Mouse (Mus musculus): ENCODE data around the gene Arpin. TPM values are rescaled to one million over a fixed set of nuclear protein-coding genes. Genes with fewer than 3 reads are reported as not detected.

Gene Arpin
- 10 to 100 TPM; 15.1 to 21.3 (median 16.1) TPM for total RNA-seq (2022)

DNA sequence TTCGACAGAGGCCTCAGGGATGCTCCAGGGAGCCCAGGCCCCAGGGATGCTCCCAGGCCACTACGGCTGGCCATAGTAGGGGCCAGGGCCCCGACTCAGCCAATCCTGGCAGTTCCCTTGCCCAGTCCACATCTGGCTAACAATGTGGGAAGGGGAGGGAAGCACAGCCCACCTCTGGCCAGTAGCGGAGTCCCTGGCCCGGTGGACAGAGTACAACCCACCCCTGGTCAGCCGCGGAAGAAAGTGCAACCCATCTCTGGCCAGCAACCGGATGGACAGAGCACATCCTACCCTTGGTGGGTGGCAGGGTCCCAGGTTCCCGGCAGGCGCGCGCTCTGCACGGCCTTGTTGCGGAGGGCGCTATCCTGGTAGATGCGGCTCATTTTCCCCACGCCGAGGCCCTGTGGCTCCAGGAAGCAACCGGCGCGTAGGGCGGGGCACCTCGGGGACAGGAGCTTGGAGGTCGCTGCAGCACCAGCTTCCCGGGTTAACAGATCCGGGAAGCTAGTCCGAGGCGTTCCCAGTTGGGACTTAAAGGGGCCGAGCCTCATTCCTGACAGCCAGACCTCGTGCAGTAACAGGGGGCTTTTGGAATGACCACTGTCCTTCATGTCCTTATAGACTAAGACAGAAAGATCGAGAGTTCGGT, at the start of gene Arpin:
Gene Arpin, minus strand, starts transcription at position 498 of the 649 bp plus-strand sequence.
- DNase-seq (ENCODE audit: low spot score in 2 of 2) = peak; percentile 33 to 51

DNA sequence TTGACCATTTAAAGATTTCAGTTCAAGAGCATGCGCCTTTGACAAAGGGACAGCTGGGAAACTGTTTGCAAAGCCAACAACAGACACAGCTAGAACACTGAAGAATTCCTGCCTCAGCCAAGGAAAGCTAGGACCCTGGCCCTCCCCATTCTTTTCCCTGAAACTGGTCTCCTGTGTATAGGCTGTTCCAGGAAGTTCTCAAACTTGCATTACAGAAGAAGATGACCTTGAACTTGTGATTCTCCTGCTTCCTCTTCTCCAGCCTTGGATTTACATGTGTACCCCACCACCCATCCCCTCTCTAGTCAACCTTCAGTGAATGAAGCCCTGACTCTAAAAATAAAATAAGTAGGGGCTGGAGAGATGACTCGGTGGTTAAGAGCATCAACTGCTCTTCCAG, 40.2 kb upstream of the Arpin start:
- DNase-seq (ENCODE audit: low spot score in 2 of 2) = no peak

DNA sequence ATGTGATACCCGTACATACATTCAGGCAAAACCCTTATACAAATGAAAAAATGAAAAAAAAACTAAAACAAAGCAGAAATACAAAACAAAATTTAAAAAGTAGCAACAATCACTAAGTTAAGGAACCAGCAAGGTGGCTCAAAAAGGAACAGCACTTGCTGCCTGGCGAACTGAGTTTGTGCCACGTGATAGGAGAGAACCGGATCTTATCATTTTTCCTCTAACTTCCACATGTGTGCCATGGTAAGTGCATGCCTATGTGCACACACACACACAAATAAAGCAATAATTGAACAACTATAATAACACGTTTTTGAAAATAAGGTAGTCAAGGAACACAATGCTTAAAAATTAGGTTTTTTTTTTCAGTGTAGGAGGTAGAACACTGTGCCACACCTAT, 37.0 kb upstream of the Arpin start:
- no peak for DNase-seq (ENCODE audit: low spot score in 2 of 2)

- DNase-seq (ENCODE audit: low spot score in 2 of 2) = no peak
Observed at GRCm38 (mm10) chr7:79970336-79970735, 35.2 kb upstream of the Arpin start.

DNA sequence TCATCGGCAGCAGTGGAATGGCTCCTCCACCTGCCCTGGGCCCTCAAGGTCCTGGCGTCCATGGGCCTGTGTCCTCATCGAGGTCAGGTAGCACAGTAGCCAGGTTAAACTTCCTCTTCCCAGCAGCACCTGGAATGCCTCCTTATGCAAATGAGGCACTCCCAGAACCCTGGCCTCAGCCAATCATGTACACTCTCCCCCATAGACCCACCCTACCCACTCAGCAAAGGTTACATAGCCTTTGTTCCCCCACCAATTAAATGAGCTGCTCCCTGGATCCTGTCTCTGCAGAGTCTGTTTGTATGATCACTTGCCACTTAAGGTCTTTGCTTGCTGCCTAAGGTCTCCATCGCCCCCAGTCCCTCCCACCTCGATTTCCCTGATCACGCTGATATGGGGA, 33.2 kb upstream of the Arpin start:
- no peak for DNase-seq (ENCODE audit: low spot score in 2 of 2)

DNA sequence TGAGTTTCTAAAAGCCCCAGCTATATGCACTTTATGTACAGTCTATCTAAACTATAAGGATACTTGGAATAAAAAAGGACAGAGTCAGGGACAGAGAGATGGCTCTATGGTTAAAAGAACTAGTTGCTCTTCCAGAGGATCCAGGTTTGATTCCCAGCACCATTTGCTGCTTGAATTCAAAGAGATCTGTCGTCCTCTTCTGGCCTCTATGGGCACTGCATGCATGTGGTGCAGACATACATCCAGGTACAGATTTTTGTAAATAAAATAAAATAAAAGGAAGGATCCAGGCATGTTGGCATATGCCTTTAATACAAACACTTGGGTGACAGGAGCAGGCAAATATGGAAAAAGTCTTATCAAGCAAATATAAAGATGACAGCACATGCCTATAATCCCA, 26.4 kb upstream of the Arpin start:
- no peak for DNase-seq (ENCODE audit: low spot score in 2 of 2)

DNA sequence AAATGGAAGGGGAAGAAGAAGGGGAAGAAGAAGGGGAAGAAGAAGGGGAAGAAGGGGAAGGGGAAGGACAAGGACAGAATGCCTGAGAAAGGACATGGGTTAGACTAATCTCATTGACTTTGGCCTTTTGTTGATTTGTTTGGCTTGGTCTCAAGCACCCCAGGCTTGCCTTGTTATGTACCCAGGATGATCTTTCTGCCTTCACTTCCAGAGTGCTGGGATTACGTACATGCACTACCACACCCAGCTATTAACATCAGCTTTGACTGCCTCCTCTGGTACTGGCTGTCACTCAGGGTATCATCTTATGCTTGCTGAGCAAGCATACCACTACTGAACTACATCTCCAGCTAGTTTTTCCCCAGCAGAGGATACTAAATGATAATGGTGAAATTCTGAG, 21.0 kb upstream of the Arpin start:
- no peak for DNase-seq (ENCODE audit: low spot score in 2 of 2)

- no peak for DNase-seq (ENCODE audit: low spot score in 2 of 2)
Observed at GRCm38 (mm10) chr7:79954890-79955289, 19.7 kb upstream of the Arpin start.

GRCm38 (mm10) chr7:79951038-79951437, 15.9 kb upstream of the Arpin start:
- DNase-seq (ENCODE audit: low spot score in 2 of 2) = no peak

GRCm38 (mm10) chr7:79950236-79950635, 15.1 kb upstream of the Arpin start:
- DNase-seq (ENCODE audit: low spot score in 2 of 2) = no peak

- no peak for DNase-seq (ENCODE audit: low spot score in 2 of 2)
Observed at GRCm38 (mm10) chr7:79935511-79936205, 499 bp upstream of the Arpin start.

DNA sequence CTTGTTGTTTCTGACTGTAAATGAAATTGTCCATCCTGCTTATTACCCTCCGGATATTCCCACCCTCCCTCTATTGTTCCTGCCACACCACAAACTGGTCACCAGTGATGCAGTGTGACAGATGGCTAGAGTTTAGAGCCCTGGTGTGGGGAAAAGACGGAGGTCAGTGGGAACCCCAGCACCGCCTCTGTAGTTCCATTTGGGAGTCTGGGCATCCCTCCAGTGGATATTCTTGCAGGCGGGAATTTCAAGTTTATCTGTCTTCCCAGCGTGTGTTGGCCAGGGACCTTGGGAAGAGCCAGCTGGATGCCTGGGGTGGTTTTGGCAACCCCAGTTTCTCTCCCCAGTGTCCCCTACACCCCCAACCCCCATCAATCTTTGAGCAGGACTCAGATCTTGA, 698 bp downstream of the Arpin start:
- no peak for DNase-seq (ENCODE audit: low spot score in 2 of 2)

GRCm38 (mm10) chr7:79928516-79929052, 6.6 kb downstream of the Arpin start:
- DNase-seq (ENCODE audit: low spot score in 2 of 2) = no peak

DNA sequence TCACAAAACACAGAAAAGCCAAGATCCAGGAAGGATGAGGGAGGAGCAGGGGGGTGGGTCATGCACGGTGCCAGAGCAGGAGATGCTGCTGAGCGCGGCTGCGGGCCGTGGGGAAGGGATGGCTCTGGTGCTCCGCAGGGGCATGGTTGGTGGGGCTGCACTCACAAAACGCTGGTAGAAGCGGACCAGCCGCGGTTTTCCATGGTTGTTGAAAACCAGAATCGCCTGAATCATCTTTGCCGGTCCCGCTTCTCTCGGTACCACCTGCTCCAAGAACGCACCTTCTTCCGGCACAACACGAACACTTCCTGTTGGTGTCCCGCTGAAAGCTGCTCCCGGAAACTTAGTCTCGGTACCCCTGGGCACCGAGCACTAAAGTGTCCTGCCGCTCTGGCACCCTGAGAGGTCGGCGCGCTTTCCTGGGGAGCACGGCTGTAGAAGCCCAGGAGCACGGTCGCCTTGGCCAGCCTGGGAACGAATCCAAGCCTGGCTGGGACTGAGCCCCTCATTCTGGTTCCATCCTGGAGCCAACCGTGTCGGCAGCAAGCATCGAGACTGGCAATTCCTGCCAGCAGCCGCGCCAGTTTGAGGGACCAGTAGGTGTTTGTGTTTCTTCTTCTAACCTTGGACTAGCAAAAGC, 14.7 kb downstream of the Arpin start, which contains the start of gene Ap3s2:
Gene Ap3s2, minus strand, starts transcription at position 306 of the 640 bp plus-strand sequence.
- DNase-seq (ENCODE audit: low spot score in 2 of 2) = peak; percentile 81 to 92

- no peak for DNase-seq (ENCODE audit: low spot score in 2 of 2)
Observed at GRCm38 (mm10) chr7:79914556-79914955, 20.6 kb downstream of the Arpin start.

GRCm38 (mm10) chr7:79907356-79907755, 27.8 kb downstream of the Arpin start:
- no peak for DNase-seq (ENCODE audit: low spot score in 2 of 2)

DNA sequence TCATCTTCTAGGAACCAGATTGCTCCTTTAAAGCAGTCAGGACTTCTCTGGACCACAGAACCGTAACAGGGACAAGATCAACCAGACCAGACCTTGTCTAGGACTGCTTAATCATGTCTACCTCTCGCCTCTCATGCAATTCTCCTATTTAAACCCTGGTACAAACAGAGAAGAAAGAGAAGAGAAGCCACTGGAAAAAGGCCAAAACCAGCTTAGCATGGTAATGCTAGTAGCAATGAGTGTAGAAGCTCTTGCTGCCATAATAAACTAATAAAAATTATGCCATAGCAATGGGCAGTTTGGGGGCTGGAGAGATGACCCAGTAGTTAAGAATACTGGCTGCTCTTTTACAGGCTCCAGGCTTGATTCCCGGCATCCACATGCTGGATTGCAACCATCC, 28.2 kb downstream of the Arpin start:
- DNase-seq (ENCODE audit: low spot score in 2 of 2) = no peak

- no peak for DNase-seq (ENCODE audit: low spot score in 2 of 2)
Observed at GRCm38 (mm10) chr7:79905193-79905592, 30.0 kb downstream of the Arpin start.

- DNase-seq (ENCODE audit: low spot score in 2 of 2) = no peak
Observed at GRCm38 (mm10) chr7:79903160-79903792, 31.9 kb downstream of the Arpin start.

- no peak for DNase-seq (ENCODE audit: low spot score in 2 of 2)
Observed at GRCm38 (mm10) chr7:79900753-79901152, 34.4 kb downstream of the Arpin start.

DNA sequence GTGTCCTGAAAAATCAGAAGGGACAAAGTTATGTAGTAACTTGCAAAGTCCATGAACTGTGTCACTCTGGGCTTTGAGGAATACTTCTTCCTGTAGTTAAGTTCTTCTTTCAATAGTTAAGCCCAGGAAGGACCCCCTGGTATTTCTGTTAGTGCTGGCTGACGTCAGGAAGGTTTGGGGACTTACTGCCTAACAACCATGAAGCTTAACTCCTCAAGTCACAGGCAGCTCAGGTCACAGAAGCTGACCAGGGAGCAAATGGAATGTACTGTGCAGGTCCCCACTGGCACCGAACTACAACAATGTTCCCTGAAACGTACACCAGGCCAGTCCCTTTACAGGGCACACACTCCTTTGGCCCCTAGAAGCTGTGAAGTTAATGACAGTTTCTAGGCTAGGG, 39.9 kb downstream of the Arpin start:
- DNase-seq (ENCODE audit: low spot score in 2 of 2) = no peak

DNA sequence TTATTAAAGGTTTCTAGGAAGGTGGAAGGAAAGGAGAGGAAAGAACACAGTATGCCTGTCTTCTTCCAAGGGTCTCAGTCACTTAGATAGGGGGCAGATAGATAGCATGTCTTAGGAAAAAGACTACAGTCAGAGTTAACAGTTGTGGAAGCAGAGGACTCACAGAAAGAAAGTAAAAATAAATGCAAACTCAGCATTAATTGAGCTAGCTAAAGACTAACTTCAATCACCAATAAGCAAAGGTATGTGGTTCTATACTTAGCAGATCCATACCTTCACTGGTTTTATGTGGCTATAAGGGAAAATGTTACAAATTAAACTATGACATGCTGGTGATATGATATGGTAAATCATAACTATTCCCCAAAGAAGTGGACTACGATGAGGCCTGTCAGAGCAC, 40.4 kb downstream of the Arpin start:
- no peak for DNase-seq (ENCODE audit: low spot score in 2 of 2)
